Mouse (Mus musculus) CH12.LX (cell line): ENCODE results near the gene Rarg. TPM values are rescaled to one million over a fixed set of nuclear protein-coding genes. Genes with fewer than 3 reads are reported as not detected.

ENCODE experiments used
- DNase-seq: peaks from one replicate; pipeline ENCODE4 v3.0.0-alpha.2; 2013; ENCODE audit errors: extremely low read depth
- H3K27ac ChIP-seq: 2 replicates; pipeline ENCODE4 v1.5.1; 2012; ENCODE audit warnings: low read depth, mild to moderate bottlenecking, control low read depth, moderate library complexity; ENCODE audit not compliant: insufficient read depth
- H3K27me3 ChIP-seq: replicated peaks from 2 replicates; pipeline ENCODE3; 2012; ENCODE audit warnings: inconsistent platforms
- H3K36me3 ChIP-seq, 2 experiments: replicated peaks in 1 of 2; 2 replicates each; pipeline versions ENCODE3 to v1.6.1; 2012; ENCODE audit warnings: inconsistent platforms in 1 of 2, low read length in 1 of 2, mild to moderate bottlenecking in 1 of 2, mixed read lengths in 1 of 2, moderate library complexity in 1 of 2; ENCODE audit not compliant: control insufficient read depth in 1 of 2, insufficient read depth in 1 of 2
- H3K4me1 ChIP-seq, 2 experiments: 2 replicates each; pipeline ENCODE4 v1.6.1; 2012; ENCODE audit warnings: inconsistent platforms in 1 of 2, moderate library complexity in 1 of 2; ENCODE audit not compliant: insufficient read depth in 2 of 2, control insufficient read depth in 1 of 2
- H3K4me2 ChIP-seq: 2 replicates; pipeline ENCODE4 v1.6.1; 2012; ENCODE audit warnings: low read depth, mild to moderate bottlenecking, control low read depth; ENCODE audit not compliant: poor library complexity, insufficient read depth, severe bottlenecking
- H3K4me3 ChIP-seq, 3 experiments: fragments of 150-350 bp in 1 of 3; sonication (generic) in 1 of 3; replicated peaks in 1 of 3; 2 replicates each; pipeline versions ENCODE3 to v1.5.1; 2011 to 2012; ENCODE audit warnings: low read depth in 2 of 3, low read length in 2 of 3, mild to moderate bottlenecking in 2 of 3, moderate library complexity in 2 of 3, control low read depth in 1 of 3, improper control_type of control experiment in 1 of 3, inconsistent platforms in 1 of 3, mixed read lengths in 1 of 3; ENCODE audit not compliant: poor library complexity in 1 of 3
- H3K79me2 ChIP-seq: replicated peaks from 2 replicates; pipeline ENCODE4 v1.6.1; 2012; ENCODE audit warnings: mild to moderate bottlenecking, moderate library complexity; ENCODE audit not compliant: control insufficient read depth, poor library complexity, insufficient read depth, severe bottlenecking; ENCODE audit errors: extremely low read depth
- H3K9ac ChIP-seq: 2 replicates; pipeline ENCODE4 v1.6.1; 2012; ENCODE audit warnings: low read depth, mild to moderate bottlenecking, control low read depth, moderate library complexity; ENCODE audit not compliant: insufficient read depth
- H3K9me3 ChIP-seq: replicated peaks from 2 replicates; pipeline ENCODE3; 2012; ENCODE audit warnings: low read length, inconsistent platforms, mixed read lengths
- EP300 ChIP-seq: IDR thresholded peaks from 2 replicates; pipeline ENCODE4 v1.6.1; 2011; ENCODE audit warnings: low read length, improper control_type of control experiment
- HCFC1 ChIP-seq: IDR thresholded peaks from 2 replicates; pipeline ENCODE4 v1.6.1; 2012; ENCODE audit warnings: low read depth, mild to moderate bottlenecking, inconsistent platforms, low read length, improper control_type of control experiment
- IRF4 ChIP-seq: IDR thresholded peaks from 2 replicates; pipeline ENCODE4 v1.6.1; 2014; ENCODE audit warnings: low read depth, mild to moderate bottlenecking, inconsistent platforms, low read length, improper control_type of control experiment
- JUN ChIP-seq: IDR thresholded peaks from 2 replicates; pipeline ENCODE4 v1.6.1; 2011; ENCODE audit warnings: low read depth, mild to moderate bottlenecking, low read length, improper control_type of control experiment, moderate library complexity; ENCODE audit not compliant: insufficient read depth
- JUND ChIP-seq: conservative IDR thresholded peaks from 2 replicates; pipeline ENCODE4 v1.6.1; 2011; ENCODE audit warnings: low read depth, low read length, improper control_type of control experiment
- KAT2A ChIP-seq: IDR thresholded peaks from 2 replicates; pipeline ENCODE4 v1.6.1; 2012; ENCODE audit warnings: low read length, improper control_type of control experiment, inconsistent platforms; ENCODE audit not compliant: insufficient replicate concordance
- MAFK ChIP-seq: IDR thresholded peaks from 2 replicates; pipeline ENCODE4 v1.6.1; 2011; ENCODE audit warnings: low read length, improper control_type of control experiment; ENCODE audit not compliant: insufficient replicate concordance
- MEF2A ChIP-seq: IDR thresholded peaks from 2 replicates; pipeline ENCODE4 v1.6.1; 2014; ENCODE audit warnings: low read depth, mild to moderate bottlenecking, inconsistent platforms, low read length, improper control_type of control experiment, borderline replicate concordance
- MXI1 ChIP-seq: IDR thresholded peaks from 2 replicates; pipeline ENCODE4 v1.6.1; 2011; ENCODE audit warnings: mild to moderate bottlenecking, low read depth, low read length, improper control_type of control experiment
- NELFE ChIP-seq: IDR thresholded peaks from 2 replicates; pipeline ENCODE4 v1.6.1; 2011; ENCODE audit warnings: low read depth, low read length, improper control_type of control experiment
- PAX5 ChIP-seq: IDR thresholded peaks from 2 replicates; pipeline ENCODE4 v1.6.1; 2012; ENCODE audit warnings: low read length, inconsistent platforms, mixed read lengths
- POLR2A ChIP-seq: IDR thresholded peaks from 2 replicates; pipeline ENCODE4 v1.6.1; 2011; ENCODE audit warnings: low read depth, mild to moderate bottlenecking, improper control_type of control experiment, low read length
- POLR2AphosphoS2 ChIP-seq: IDR thresholded peaks from 2 replicates; pipeline ENCODE4 v1.6.1; 2011; ENCODE audit warnings: low read depth, low read length, improper control_type of control experiment
- RCOR1 ChIP-seq: conservative IDR thresholded peaks from 2 replicates; pipeline ENCODE4 v1.6.1; 2012; ENCODE audit warnings: low read depth, mild to moderate bottlenecking, inconsistent platforms, low read length, improper control_type of control experiment
- SIN3A ChIP-seq: IDR thresholded peaks from 2 replicates; pipeline ENCODE4 v1.6.1; 2012; ENCODE audit warnings: low read length, improper control_type of control experiment, inconsistent platforms
- SMC3 ChIP-seq: IDR thresholded peaks from 2 replicates; pipeline ENCODE4 v1.6.1; 2011; ENCODE audit warnings: low read depth, low read length, improper control_type of control experiment
- TBP ChIP-seq: conservative IDR thresholded peaks from 2 replicates; pipeline ENCODE4 v1.6.1; 2011; ENCODE audit warnings: low read depth, low read length, improper control_type of control experiment
- UBTF ChIP-seq: IDR thresholded peaks from 2 replicates; pipeline ENCODE4 v1.6.1; 2012; ENCODE audit warnings: low read depth, mild to moderate bottlenecking, inconsistent platforms, low read length, improper control_type of control experiment, moderate library complexity
- USF2 ChIP-seq: conservative IDR thresholded peaks from 2 replicates; pipeline ENCODE4 v1.6.1; 2011; ENCODE audit warnings: low read depth, low read length, improper control_type of control experiment
- ZKSCAN1 ChIP-seq: IDR thresholded peaks from 2 replicates; pipeline ENCODE4 v1.6.1; 2012; ENCODE audit warnings: low read depth, inconsistent platforms, low read length, improper control_type of control experiment, borderline replicate concordance
- ZMIZ1 ChIP-seq: IDR thresholded peaks from 2 replicates; pipeline ENCODE4 v1.6.1; 2012; ENCODE audit warnings: low read depth, mild to moderate bottlenecking, inconsistent platforms, low read length, improper control_type of control experiment
- ZNF384 ChIP-seq: IDR thresholded peaks from 2 replicates; pipeline ENCODE4 v1.6.1; 2012; ENCODE audit warnings: low read depth, low read length, improper control_type of control experiment, inconsistent platforms
- dilution Hi-C: fragments of 300-500 bp; cut with MboI; formaldehyde crosslinking; loops from 2 replicates; pipeline ENCODE4 v1.14.3; 2020; ENCODE audit warnings: low sequenced_read_pairs; ENCODE audit not compliant: extremely low pct_unique_long_range_greater_than_20kb, extremely low pct_ligation_motif_present
- in situ Hi-C: fragments of 300-500 bp; cut with MboI; formaldehyde crosslinking; loops from 3 replicates; pipeline ENCODE4 v1.14.3; 2019; ENCODE audit warnings: low sequenced_read_pairs, low pct_ligation_motif_present, low pct_unique_long_range_greater_than_20kb, mixed read lengths
- polyA plus RNA-seq: library from polyadenylated mRNA; unstranded; fragments of >175 nt; gene quantifications from 2 replicates; pipeline ENCODE4 v1.2.1, GENCODE M21; 2012; ENCODE audit warnings: low read depth; ENCODE audit not compliant: insufficient read length
- total RNA-seq, 2 experiments: library from RNA; depleted of rRNA; stranded (reverse); fragments of 300-350 nt in 1 of 2; fragments of >200 nt in 1 of 2; gene quantifications; 2 replicates each; pipeline ENCODE4 v1.2.3; 2012 to 2014

Gene Rarg
- total and polyA plus RNA-seq, 3 experiments: 0.17 to 0.76 (median 0.64) TPM

DNA sequence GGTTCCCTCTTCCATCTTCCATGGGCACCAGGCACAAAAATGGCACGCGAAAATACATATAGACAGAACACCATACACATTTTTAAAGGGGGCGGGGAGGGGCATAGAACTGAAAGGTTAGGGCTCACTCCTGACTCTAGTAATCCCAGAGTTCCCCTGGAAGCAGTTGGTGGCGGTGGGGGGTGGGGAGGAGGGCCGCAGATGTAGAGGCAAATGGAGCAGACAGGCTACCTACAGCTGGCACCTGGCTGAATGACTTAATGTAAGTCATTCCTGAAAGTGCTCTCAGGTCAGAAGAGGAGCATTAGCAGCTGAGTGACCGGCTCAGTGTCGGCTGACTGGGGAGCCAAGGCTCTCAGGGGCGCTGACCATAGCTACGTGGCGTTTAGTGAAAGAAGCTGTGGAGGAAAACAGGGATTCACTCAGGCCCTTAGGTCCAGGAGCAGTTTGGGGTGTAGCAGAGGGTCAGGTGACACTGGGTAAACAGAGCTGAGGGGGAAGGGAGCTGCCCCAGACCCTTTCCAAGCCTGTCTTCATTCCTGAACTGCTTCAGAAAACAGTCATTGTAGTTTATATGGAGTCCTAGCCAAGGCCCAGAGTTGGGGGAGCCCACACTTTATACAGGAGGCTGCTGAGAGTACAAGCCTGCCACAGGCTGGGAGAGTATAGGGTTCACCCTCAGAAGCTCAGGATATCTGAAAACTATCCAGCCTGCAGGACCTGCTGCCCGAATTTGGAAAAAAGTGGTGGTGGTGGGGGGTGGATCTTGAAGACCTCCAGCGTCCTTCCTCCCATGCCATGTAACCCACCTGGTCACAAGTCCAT is 14.7 kb downstream of the Rarg start:
- no peak for DNase-seq
- Histone ChIP-seq H3K27me3 (peaks cover 41% of the 10 kb centered on the region), H3K27ac (no peak overlapping the region), H3K9ac (no peak overlapping the region), H3K4me3 (no peak overlapping the region), H3K9me3 (no peaks in the 10 kb centered on the region), H3K4me2 (no peak overlapping the region), H3K36me3 (no peaks in the 10 kb centered on the region), H3K79me2 (no peaks in the 10 kb centered on the region), H3K4me1 (peaks cover 6 to 31% of the 10 kb centered on the region in 2 experiments; a peak in 3 of 4 replicates)
- in situ Hi-C loops: no loop called here
- dilution Hi-C loops: no loop called here
- TF ChIP-seq TBP (no peak), KAT2A (no peak), SIN3A (no peak), ZMIZ1 (no peak), POLR2AphosphoS2 (no peak), MXI1 (no peak), USF2 (no peak), ZNF384 (no peak), IRF4 (no peak), NELFE (no peak), MAFK (no peak), MEF2A (no peak), RCOR1 (no peak)

- no peak for DNase-seq
- TF ChIP-seq MXI1 (no peak), SMC3 (no peak), MEF2A (no peak), IRF4 (no peak), POLR2A (no peak), USF2 (no peak), RCOR1 (no peak), MAFK (no peak), ZKSCAN1 (no peak), POLR2AphosphoS2 (no peak), JUND (no peak), PAX5 (no peak), SIN3A (no peak), JUN (no peak), ZMIZ1 (no peak), UBTF (no peak), HCFC1 (no peak), KAT2A (no peak), EP300 (no peak)
- dilution Hi-C loops (no loop called here), in situ Hi-C loops (no loop called here)
- H3K4me3 ChIP-seq: no peak overlapping the region
- H3K4me1 ChIP-seq: peaks cover 10 to 24% of the 10 kb centered on the region in 2 experiments; a peak in 3 of 4 replicates
- no peaks in the 10 kb centered on the region for H3K36me3 ChIP-seq
- peaks cover 23% of the 10 kb centered on the region for H3K27me3 ChIP-seq
- no peak overlapping the region for H3K9ac ChIP-seq
- no peaks in the 10 kb centered on the region for H3K9me3 ChIP-seq
- H3K4me2 ChIP-seq: no peak overlapping the region
- no peaks in the 10 kb centered on the region for H3K79me2 ChIP-seq
- H3K27ac ChIP-seq: no peak overlapping the region
These were observed 16.7 kb downstream of the Rarg start for GRCm38 (mm10) chr15:102240607-102241006.
